Mouse (Mus musculus) retina, embryonic 14.5 days (tissue): ENCODE measurements around the gene Snrnp200.
A peak's percentile ranks its signal among the peaks of the same experiment; 100 is the strongest.
"Not testable (repeated sequence)": the region's sequence is repeated elsewhere in the genome, so short reads cannot be mapped to it uniquely, and the experiment has no call there.

Source experiments
- DNase-seq: peaks from one replicate; pipeline ENCODE4 v3.0.0-alpha.2; 2015; ENCODE audit warnings: low spot score

The Snrnp200 gene

GRCm38 (mm10) chr2:127207547-127208451, at the start of gene Snrnp200, which contains the start of gene 1810024B03Rik:
TSS of gene Snrnp200 (plus strand) at chr2:127208386.
TSS of gene 1810024B03Rik (minus strand) at chr2:127208280.
- peak; percentile 97 for DNase-seq

- no peak for DNase-seq
Measured at GRCm38 (mm10) chr2:127165675-127166074, 42.5 kb upstream of the Snrnp200 start.

- DNase-seq: peak; percentile 81
Measured at GRCm38 (mm10) chr2:127166261-127166660, 41.9 kb upstream of the Snrnp200 start.

- DNase-seq: peak; percentile 88
Measured at GRCm38 (mm10) chr2:127182598-127183381, 25.4 kb upstream of the Snrnp200 start.

GRCm38 (mm10) chr2:127189574-127189973, 18.6 kb upstream of the Snrnp200 start:
- DNase-seq: no peak

GRCm38 (mm10) chr2:127204932-127205331, 3.3 kb upstream of the Snrnp200 start:
- peak; percentile 88 for DNase-seq

- not testable (repeated sequence) for DNase-seq
Measured at GRCm38 (mm10) chr2:127205936-127206335, 2.2 kb upstream of the Snrnp200 start.

GRCm38 (mm10) chr2:127206916-127207315, 1.3 kb upstream of the Snrnp200 start:
- no peak for DNase-seq

GRCm38 (mm10) chr2:127208452-127208769, 225 bp downstream of the Snrnp200 start:
- no peak for DNase-seq

- DNase-seq: no peak
Measured at GRCm38 (mm10) chr2:127210701-127211100, 2.5 kb downstream of the Snrnp200 start.

GRCm38 (mm10) chr2:127217746-127218145, 9.6 kb downstream of the Snrnp200 start:
- no peak for DNase-seq

GRCm38 (mm10) chr2:127225261-127225660, 17.1 kb downstream of the Snrnp200 start:
- DNase-seq: no peak

GRCm38 (mm10) chr2:127237897-127238610, 29.9 kb downstream of the Snrnp200 start:
- no peak for DNase-seq

GRCm38 (mm10) chr2:127240065-127240464, 31.9 kb downstream of the Snrnp200 start:
- no peak for DNase-seq

- peak; percentile 98 for DNase-seq
Measured at GRCm38 (mm10) chr2:127247592-127248333, 39.6 kb downstream of the Snrnp200 start, which contains the start of the genes Ciao1 and Tmem127. TSS of gene Ciao1 (minus strand) at chr2:127247816. TSS of gene Tmem127 (plus strand) at chr2:127247908.

- DNase-seq: peak; percentile 63
Measured at GRCm38 (mm10) chr2:127248334-127249004, 40.3 kb downstream of the Snrnp200 start.

- DNase-seq: no peak
Measured at GRCm38 (mm10) chr2:127250291-127251008, 42.3 kb downstream of the Snrnp200 start.

- DNase-seq: no peak
Measured at GRCm38 (mm10) chr2:127251457-127251856, 43.3 kb downstream of the Snrnp200 start.

- no peak for DNase-seq
Measured at GRCm38 (mm10) chr2:127251880-127252527, 43.8 kb downstream of the Snrnp200 start.

- no peak for DNase-seq
Measured at GRCm38 (mm10) chr2:127252787-127253186, 44.6 kb downstream of the Snrnp200 start.
